Mouse (Mus musculus) cerebellum, adult 2 months (tissue): Measurements from ENCODE around the gene AC124108.1. TPM values are rescaled to one million over a fixed set of nuclear protein-coding genes. Genes with fewer than 3 reads are reported as not detected.

Experiments used
- DNase-seq, 2 experiments: peaks; one replicate each; pipeline ENCODE4 v3.0.0; 2021
- H3K27ac ChIP-seq: fragments of 200-500 bp; 2 replicates; pipeline ENCODE4 v1.5.1; 2012; ENCODE audit warnings: low read length, control low read depth, inconsistent platforms; ENCODE audit not compliant: insufficient read depth
- H3K27me3 ChIP-seq: fragments of 200-500 bp; 2 replicates; pipeline ENCODE4 v1.6.1; 2012; ENCODE audit warnings: inconsistent platforms, mild to moderate bottlenecking, low read length, moderate library complexity; ENCODE audit not compliant: control insufficient read depth, insufficient read depth
- H3K4me1 ChIP-seq: fragments of 200-500 bp; 2 replicates; pipeline ENCODE4 v1.6.1; 2011; ENCODE audit warnings: low read length; ENCODE audit not compliant: control insufficient read depth, insufficient read depth
- H3K4me3 ChIP-seq: fragments of 200-500 bp; replicated peaks from 2 replicates; pipeline ENCODE3; 2011; ENCODE audit warnings: mild to moderate bottlenecking, low read depth, low read length, control low read depth; ENCODE audit not compliant: insufficient read depth
- CTCF ChIP-seq: fragments of 200-500 bp; IDR thresholded peaks from 2 replicates; pipeline ENCODE4 v1.5.1; 2011; ENCODE audit warnings: low read depth, mild to moderate bottlenecking, control low read depth, low read length, moderate library complexity, borderline replicate concordance; ENCODE audit not compliant: insufficient read depth
- POLR2A ChIP-seq: fragments of 200-500 bp; IDR thresholded peaks from 2 replicates; pipeline ENCODE4 v1.6.1; 2011; ENCODE audit warnings: low read length, control low read depth, borderline replicate concordance; ENCODE audit not compliant: insufficient read depth
- WGBS: fragments of 180-500 bp; shearing (Covaris S2); methylation state at CpG from one replicate; pipeline ENCODE4 v1.1.7; 2018; 5-methylcytosine and 5-hydroxymethylcytosine counted together
- polyA plus RNA-seq: library from polyadenylated mRNA; depleted of rRNA; stranded (reverse); fragments of >200 nt; gene quantifications from 2 replicates; pipeline ENCODE4 v1.2.3, GENCODE M21; 2012

AC124108.1 gene
- polyA plus RNA-seq, 1 experiment, result 3.2 TPM

GRCm38 (mm10) chr1:132191786-132192680 is 776 bp downstream of the AC124108.1 start:
- no peak overlapping the region for H3K27ac ChIP-seq
- 0 out of 2 replicates have a peak, but pooled peaks cover 3% of the 10 kb centered on the region for H3K4me1 ChIP-seq
- H3K27me3 ChIP-seq, result 0 out of 2 replicates have a peak, but pooled peaks cover 1% of the 10 kb centered on the region
- peak overlapping the region; percentile 53 for H3K4me3 ChIP-seq
- peak; percentile 11 to 28 for DNase-seq
- TF ChIP-seq CTCF (peak; percentile 16; the same call in 1 of the 2 replicates), POLR2A (no peak)
- 49% methylated on average over 16 of the region's 16 CpGs for WGBS

GRCm38 (mm10) chr1:132193806-132194205 is 2.5 kb downstream of the AC124108.1 start:
- peaks cover 6% of the 10 kb centered on the region; the same call in 1 of the 2 replicates for H3K4me1 ChIP-seq
- no peak overlapping the region for H3K4me3 ChIP-seq
- peak in 1 of 2 experiments; percentile 0 for DNase-seq
- WGBS, result 83% methylated on average over 3 of the region's 3 CpGs
- 0 out of 2 replicates have a peak, but pooled peaks cover 1% of the 10 kb centered on the region for H3K27me3 ChIP-seq
- no peak for TF ChIP-seq CTCF
- TF ChIP-seq POLR2A, result no peak
- no peak overlapping the region for H3K27ac ChIP-seq

- 0 out of 2 replicates have a peak, but pooled peaks cover 1% of the 10 kb centered on the region for H3K27me3 ChIP-seq
- 88% methylated on average over 3 of the region's 3 CpGs for WGBS
- TF ChIP-seq POLR2A (no peak), CTCF (no peak)
- no peak for DNase-seq
- H3K4me3 ChIP-seq, result no peak overlapping the region
- no peak overlapping the region for H3K27ac ChIP-seq
- peaks cover 9% of the 10 kb centered on the region; the same call in 1 of the 2 replicates for H3K4me1 ChIP-seq
These were observed 3.4 kb downstream of the AC124108.1 start for GRCm38 (mm10) chr1:132194624-132195023.

DNA sequence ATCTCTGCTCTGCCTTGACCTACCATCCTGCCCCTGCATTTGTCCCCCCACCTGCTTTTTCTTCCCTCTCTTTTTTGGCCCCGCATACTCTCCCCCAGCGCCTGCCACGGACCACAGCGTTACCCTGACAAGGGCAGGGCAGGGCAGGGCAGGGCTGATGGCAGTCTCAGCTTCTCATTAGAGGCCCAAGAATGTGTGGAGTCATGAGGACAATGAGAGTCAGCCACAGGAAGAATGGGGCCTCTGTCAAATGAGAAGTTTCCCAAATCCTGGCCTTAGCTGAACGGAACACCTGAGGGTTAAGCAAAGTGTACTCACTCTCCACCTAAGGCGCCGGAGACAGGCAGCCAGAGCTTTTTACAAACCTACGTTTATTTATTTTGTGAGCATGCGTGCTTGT is 3.8 kb downstream of the AC124108.1 start:
- Histone ChIP-seq H3K4me3 (no peak overlapping the region), H3K27me3 (0 out of 2 replicates have a peak, but pooled peaks cover under 1% of the 10 kb centered on the region), H3K27ac (no peak overlapping the region), H3K4me1 (peaks cover 9% of the 10 kb centered on the region; the same call in 1 of the 2 replicates)
- DNase-seq, result peak in 1 of 2 experiments; percentile 0
- TF ChIP-seq CTCF (no peak), POLR2A (no peak)
- WGBS, result 89% methylated on average over 9 of the region's 9 CpGs

DNA sequence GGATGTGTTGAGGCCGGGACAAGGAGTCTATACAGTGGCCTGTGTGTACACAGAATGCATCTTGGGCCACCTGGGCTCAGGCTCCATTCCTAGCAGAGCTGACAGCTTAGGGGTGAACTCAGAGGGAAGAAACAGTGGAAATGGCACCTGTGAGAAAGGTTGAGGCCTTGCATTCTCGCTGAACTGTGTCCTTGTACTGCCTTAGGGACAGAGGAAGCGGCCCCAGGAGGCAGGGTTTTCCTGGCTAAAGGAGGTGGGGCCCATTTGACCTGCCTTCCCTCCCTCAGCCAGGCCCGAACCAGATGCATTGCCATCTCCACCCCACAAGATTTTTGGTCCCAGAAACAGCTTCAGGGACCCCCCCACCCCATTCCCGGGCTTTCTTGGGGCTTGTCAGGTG is 4.4 kb downstream of the AC124108.1 start:
- no peak for DNase-seq
- WGBS, result 77% methylated on average over 5 of the region's 5 CpGs
- no peak overlapping the region for H3K27ac ChIP-seq
- H3K4me1 ChIP-seq, result peaks cover 9% of the 10 kb centered on the region; the same call in 1 of the 2 replicates
- TF ChIP-seq POLR2A, result no peak
- no peak for TF ChIP-seq CTCF
- H3K4me3 ChIP-seq, result no peak overlapping the region
- no peaks in the 10 kb centered on the region for H3K27me3 ChIP-seq

- H3K4me1 ChIP-seq, result peaks cover 9% of the 10 kb centered on the region; the same call in 1 of the 2 replicates
- no peaks in the 10 kb centered on the region for H3K27me3 ChIP-seq
- DNase-seq, result no peak
- WGBS, result 59% methylated on average over 7 of the region's 7 CpGs
- no peak overlapping the region for H3K4me3 ChIP-seq
- no peak for TF ChIP-seq CTCF
- TF ChIP-seq POLR2A, result no peak
- no peak overlapping the region for H3K27ac ChIP-seq
These were observed 5.1 kb downstream of the AC124108.1 start for GRCm38 (mm10) chr1:132196337-132196736.

DNA sequence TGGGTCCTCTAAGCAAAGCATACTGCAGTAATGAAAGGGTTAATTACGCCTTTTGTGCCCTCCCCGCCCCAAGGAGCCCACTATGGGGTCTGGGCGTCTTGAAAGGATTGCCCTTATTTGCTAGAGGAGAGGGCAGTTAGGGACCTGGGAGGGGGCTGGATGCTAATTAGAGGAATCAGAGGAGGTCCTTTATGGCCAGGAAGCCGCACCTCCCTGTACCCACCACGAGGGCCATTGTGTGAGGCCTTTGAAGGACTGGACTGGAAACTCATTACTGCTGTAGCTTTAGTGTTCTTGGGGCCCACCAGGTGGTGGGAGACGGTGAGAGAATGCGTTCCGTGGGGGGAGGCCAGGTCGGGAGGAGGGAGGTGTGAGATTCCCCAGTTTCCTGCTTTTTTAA is 6.4 kb downstream of the AC124108.1 start:
- TF ChIP-seq POLR2A (no peak), CTCF (no peak)
- no peak overlapping the region for H3K4me3 ChIP-seq
- no peak overlapping the region for H3K27ac ChIP-seq
- WGBS, result 46% methylated on average over 9 of the region's 9 CpGs
- no peaks in the 10 kb centered on the region for H3K27me3 ChIP-seq
- DNase-seq, result no peak
- H3K4me1 ChIP-seq, result peaks cover 13% of the 10 kb centered on the region; the same call in 1 of the 2 replicates
